8 mouse cellular contexts compared by ENCODE assay signal in genomic region chr13:28958211-28959067, GRCm38 (mm10). TPM values are rescaled to one million over a fixed set of nuclear protein-coding genes. Genes with fewer than 3 reads are reported as not detected.
DNase-seq lines count a peak whose midpoint lies in the region; ATAC-seq lines count a peak whose summit lies in the region.

No protein-coding gene starts in this region.

- peak overlapping the region; percentile 94 for H3K4me2 ChIP-seq in hindbrain, embryonic 11.5 days (replicated peaks; ENCODE audit: low read depth, low read length)

- peak; percentile 69 for ATAC-seq in hindbrain, embryonic 11.5 days (ENCODE audit: low FRiP score)

- H3K9me3 ChIP-seq in hindbrain, embryonic 11.5 days (ENCODE audit: control insufficient read depth, low read length), result no peaks in the 10 kb centered on the region

- no peaks in the 10 kb centered on the region for H3K4me1 ChIP-seq in hindbrain, embryonic 11.5 days (replicated peaks; ENCODE audit: control insufficient read depth, insufficient read depth, low read length)

- peak overlapping the region; percentile 76 for H3K9ac ChIP-seq in hindbrain, embryonic 11.5 days (ENCODE audit: low read depth, low read length)

- H3K27me3 ChIP-seq in hindbrain, embryonic 11.5 days (ENCODE audit: control insufficient read depth, insufficient read depth, low read length), result no peaks in the 10 kb centered on the region

- peak overlapping the region; percentile 48 for H3K4me3 ChIP-seq in hindbrain, embryonic 11.5 days (ENCODE audit: low read depth, low read length)

- no peaks in the 10 kb centered on the region for H3K36me3 ChIP-seq in hindbrain, embryonic 11.5 days (ENCODE audit: control insufficient read depth, insufficient read depth, low read length)

- 0% methylated on average over 54 of the region's 54 CpGs for WGBS in hindbrain, embryonic 11.5 days

- peak; percentile 85 for DNase-seq in MN1 (ENCODE audit: low spot score)
- peak; percentile 68 for DNase-seq in cerebellum, adult 9-10 months
- peak; percentile 45 to 63 for DNase-seq in frontal cortex, adult 2 months (ENCODE audit: extremely low spot score in 1 of 2, low spot score in 1 of 2)
- peak; percentile 82 for DNase-seq in hindbrain, embryonic 11.5 days (ENCODE audit: low spot score)
- peak; percentile 61 to 65 for DNase-seq in layer of hippocampus, postnatal 25 days (ENCODE audit: extremely low spot score in 1 of 2, low spot score in 1 of 2)
- DNase-seq in lung, postnatal 36 days, result peak; percentile 73
- DNase-seq in right cerebral cortex, adult 2 months (ENCODE audit: low spot score in 2 of 2), result peak; percentile 67 to 69
- peak; percentile 65 for DNase-seq in urinary bladder, adult 2 months (ENCODE audit: low spot score)

- H3K27ac ChIP-seq in hindbrain, embryonic 11.5 days (ENCODE audit: low read depth, low read length), result peak overlapping the region; percentile 97

RNA-seq across cellular contexts. Expression of gene Sox4, which starts 4.9 kb away (rescaled TPM):
- polyA plus RNA-seq in frontal cortex, adult 2 months (2012; rRNA removed), result 35.5 and 41.6 TPM in 2 replicates
- polyA plus RNA-seq in hindbrain, embryonic 11.5 days (2014; fragmentation: Nextera tagmentation; extraction: Ambion mirVana), result 139 and 156 TPM in 2 replicates
- total RNA-seq in layer of hippocampus, postnatal 25 days (2021), result 10 to 100 TPM; 27.8 to 29.1 TPM
- 19.1 and 19.8 TPM in 2 replicates for polyA plus RNA-seq in urinary bladder, adult 2 months (2012; rRNA removed)

Comparison
In these comparisons a context has a peak if more than half of its experiments do, and no peak if none do; other contexts are left out.
1. Peak in every context shown above with its lines: DNase-seq, ATAC-seq, H3K4me3 ChIP-seq and H3K27ac ChIP-seq.